Mouse (Mus musculus): ENCODE measurements around the gene Hnf4a.

Gene Hnf4a

DNA sequence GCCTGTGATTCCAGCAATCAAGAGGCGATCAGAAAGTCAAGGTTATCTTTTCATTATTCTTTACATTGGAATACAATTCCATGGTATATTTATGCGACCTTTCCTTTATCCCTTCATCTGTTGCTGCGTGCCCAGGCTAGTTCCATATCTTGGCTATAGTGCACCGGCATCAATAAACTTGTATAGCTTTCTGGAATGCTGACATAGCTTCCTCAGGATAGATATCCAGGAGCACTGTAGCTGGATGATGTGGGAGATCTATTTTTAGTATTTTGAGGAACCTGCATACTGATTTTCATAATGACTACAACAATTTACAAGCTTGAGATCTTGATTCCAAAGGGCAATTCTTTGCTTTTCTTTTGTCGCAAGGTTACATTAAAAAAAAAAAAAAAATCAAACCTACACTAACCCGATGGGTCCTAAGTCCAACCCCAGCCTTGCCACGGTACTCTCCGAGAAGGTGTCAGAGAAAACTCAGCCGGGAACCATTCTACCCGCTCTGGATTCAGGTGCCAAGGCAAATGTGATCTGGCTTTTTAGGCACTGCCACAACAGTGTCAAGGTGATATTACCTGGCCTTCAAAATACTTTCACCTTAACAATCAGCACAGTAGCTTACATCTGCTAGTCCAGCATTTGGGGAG lies 87.2 kb downstream of the Hnf4a start:
- no peak for TF ChIP-seq CTCF (conservative IDR thresholded peaks at IDR 0.05; ENCODE audit: low read length)
- no peak for TF ChIP-seq POU5F1 (IDR thresholded peaks at IDR 0.05; ENCODE audit: borderline replicate concordance, low read length)
- no peak for TF ChIP-seq NANOG (IDR thresholded peaks at IDR 0.05; ENCODE audit: borderline replicate concordance, low read length)
- H3K27me3 ChIP-seq (ENCODE audit: insufficient read depth, low read length): peaks cover 2% of the 10 kb centered on the region; the same call in 1 of the 2 replicates
- H3K4me1 ChIP-seq (replicated peaks; ENCODE audit: low read depth, low read length): peaks cover 11% of the 10 kb centered on the region
- H3K4me3 ChIP-seq (replicated peaks; ENCODE audit: low read length): no peak overlapping the region
- no peaks in the 10 kb centered on the region for H3K36me3 ChIP-seq (ENCODE audit: insufficient read depth, low read length)
- no peaks in the 10 kb centered on the region for H3K9me3 ChIP-seq (ENCODE audit: low read length)

DNA sequence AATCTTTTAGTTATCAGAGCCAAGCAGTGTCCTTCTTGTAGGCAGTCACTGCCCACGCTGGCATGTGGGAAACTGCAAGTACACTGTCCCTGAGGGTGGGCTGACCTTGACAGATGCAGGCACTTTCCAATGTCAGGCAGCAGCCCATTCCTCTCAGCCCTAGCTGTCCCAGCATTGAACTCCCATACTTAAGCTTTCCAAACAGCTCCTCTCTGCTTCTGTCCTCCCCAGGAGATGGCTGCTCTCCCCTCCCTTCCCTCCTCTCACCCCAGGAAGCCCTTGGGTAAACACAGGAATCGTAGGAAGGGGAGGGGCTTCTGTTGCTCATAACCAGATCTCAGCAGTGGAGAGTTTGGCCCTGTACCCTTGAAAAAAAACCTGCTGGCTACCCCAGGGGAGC lies 88.5 kb downstream of the Hnf4a start:
- no peak for TF ChIP-seq POU5F1 (IDR thresholded peaks at IDR 0.05; ENCODE audit: borderline replicate concordance, low read length)
- no peak for TF ChIP-seq NANOG (IDR thresholded peaks at IDR 0.05; ENCODE audit: borderline replicate concordance, low read length)
- no peak for TF ChIP-seq CTCF (conservative IDR thresholded peaks at IDR 0.05; ENCODE audit: low read length)
- Histone ChIP-seq H3K4me3 (replicated peaks; ENCODE audit: low read length) (no peak overlapping the region), H3K9me3 (ENCODE audit: low read length) (no peaks in the 10 kb centered on the region), H3K27me3 (ENCODE audit: insufficient read depth, low read length) (no peaks in the 10 kb centered on the region), H3K36me3 (ENCODE audit: insufficient read depth, low read length) (no peaks in the 10 kb centered on the region), H3K4me1 (replicated peaks; ENCODE audit: low read depth, low read length) (peaks cover 11% of the 10 kb centered on the region)

DNA sequence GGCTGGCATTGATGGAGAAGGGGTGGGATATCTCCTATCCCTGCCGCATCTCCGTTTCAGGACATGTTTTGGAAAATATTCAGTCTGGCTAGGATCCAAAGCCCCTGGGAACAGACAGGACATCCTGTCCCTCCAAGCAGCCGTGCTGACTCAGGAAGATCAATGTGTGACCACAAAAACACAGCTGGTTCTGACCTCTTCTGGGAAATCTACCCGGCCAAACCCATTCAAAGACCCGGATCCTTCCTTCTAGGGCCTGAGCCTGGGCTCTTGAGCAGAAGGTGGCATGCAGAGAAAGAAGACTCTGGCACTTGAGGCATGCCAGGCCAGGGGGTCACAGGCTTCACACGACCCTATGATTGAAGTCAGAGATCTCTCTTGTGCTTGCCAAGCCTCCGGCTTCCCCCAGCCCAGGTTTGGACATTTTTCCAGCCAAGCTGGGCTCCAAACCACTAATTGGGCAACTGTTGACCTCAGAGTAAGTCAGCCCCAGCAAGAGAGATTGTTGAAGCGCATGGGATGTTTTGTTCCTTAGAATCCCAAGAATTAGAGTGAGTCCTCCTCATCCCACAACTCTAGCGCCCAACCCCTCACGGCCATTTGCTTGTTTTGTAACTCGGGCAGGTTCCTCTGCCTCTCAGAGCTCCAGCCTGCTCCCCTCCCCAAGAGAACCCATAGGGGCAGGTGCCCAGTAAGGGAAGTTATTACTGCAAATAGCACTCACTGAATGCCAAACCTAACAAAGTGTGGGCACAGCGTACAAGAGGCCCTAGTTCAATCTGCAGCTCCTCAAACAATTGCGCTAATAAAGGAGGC lies 89.7 kb downstream of the Hnf4a start:
- no peak overlapping the region for H3K4me3 ChIP-seq (replicated peaks; ENCODE audit: low read length)
- peaks cover 7% of the 10 kb centered on the region for H3K4me1 ChIP-seq (replicated peaks; ENCODE audit: low read depth, low read length)
- H3K36me3 ChIP-seq (ENCODE audit: insufficient read depth, low read length): no peaks in the 10 kb centered on the region
- H3K9me3 ChIP-seq (ENCODE audit: low read length): no peaks in the 10 kb centered on the region
- no peak for TF ChIP-seq POU5F1 (IDR thresholded peaks at IDR 0.05; ENCODE audit: borderline replicate concordance, low read length)
- TF ChIP-seq CTCF (conservative IDR thresholded peaks at IDR 0.05; ENCODE audit: low read length): no peak
- TF ChIP-seq NANOG (IDR thresholded peaks at IDR 0.05; ENCODE audit: borderline replicate concordance, low read length): no peak
- no peaks in the 10 kb centered on the region for H3K27me3 ChIP-seq (ENCODE audit: insufficient read depth, low read length)

DNA sequence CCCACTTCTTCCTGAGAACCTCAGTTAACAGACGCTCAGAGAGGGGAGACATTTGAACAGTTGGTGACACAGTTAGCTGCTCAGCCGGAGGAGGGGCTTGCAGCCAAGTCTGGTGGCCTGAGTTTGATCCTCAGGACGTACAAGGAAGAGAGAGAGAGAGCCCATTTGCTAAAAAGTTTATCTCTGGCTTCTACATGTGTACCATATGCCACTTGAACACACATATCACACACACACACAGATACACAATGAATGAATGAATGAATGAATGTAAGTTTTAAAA lies 90.2 kb downstream of the Hnf4a start:
- TF ChIP-seq POU5F1 (IDR thresholded peaks at IDR 0.05; ENCODE audit: borderline replicate concordance, low read length) (no peak), CTCF (conservative IDR thresholded peaks at IDR 0.05; ENCODE audit: low read length) (no peak), NANOG (IDR thresholded peaks at IDR 0.05; ENCODE audit: borderline replicate concordance, low read length) (no peak)
- H3K4me3 ChIP-seq (replicated peaks; ENCODE audit: low read length): no peak overlapping the region
- H3K27me3 ChIP-seq (ENCODE audit: insufficient read depth, low read length): no peaks in the 10 kb centered on the region

DNA sequence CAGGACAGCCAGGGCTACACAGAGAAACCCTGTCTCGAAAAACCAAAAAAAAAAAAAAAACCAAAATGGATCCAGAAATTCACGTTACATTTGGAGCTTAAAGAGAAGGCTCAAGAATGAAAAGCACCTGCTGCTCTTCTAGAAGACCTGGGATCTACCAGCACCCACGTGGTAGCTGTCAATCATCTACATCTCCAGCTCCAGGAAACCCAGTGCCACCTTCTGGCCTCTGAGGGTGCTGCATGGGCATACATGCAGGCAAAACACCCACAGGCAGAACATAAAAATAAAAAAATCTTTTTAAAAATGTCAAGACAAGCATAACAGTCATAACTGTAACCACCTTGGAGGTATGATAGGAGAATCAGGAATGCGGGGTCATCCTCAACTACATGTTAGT lies 91.1 kb downstream of the Hnf4a start:
- Histone ChIP-seq H3K27me3 (ENCODE audit: insufficient read depth, low read length) (no peaks in the 10 kb centered on the region), H3K36me3 (ENCODE audit: insufficient read depth, low read length) (no peaks in the 10 kb centered on the region)

More for the DNA sequence above, 90.2 kb downstream of the Hnf4a start:
- Histone ChIP-seq H3K36me3 (ENCODE audit: insufficient read depth, low read length) (no peaks in the 10 kb centered on the region), H3K9me3 (ENCODE audit: low read length) (no peaks in the 10 kb centered on the region), H3K4me1 (replicated peaks; ENCODE audit: low read depth, low read length) (peaks cover 12% of the 10 kb centered on the region)

DNA sequence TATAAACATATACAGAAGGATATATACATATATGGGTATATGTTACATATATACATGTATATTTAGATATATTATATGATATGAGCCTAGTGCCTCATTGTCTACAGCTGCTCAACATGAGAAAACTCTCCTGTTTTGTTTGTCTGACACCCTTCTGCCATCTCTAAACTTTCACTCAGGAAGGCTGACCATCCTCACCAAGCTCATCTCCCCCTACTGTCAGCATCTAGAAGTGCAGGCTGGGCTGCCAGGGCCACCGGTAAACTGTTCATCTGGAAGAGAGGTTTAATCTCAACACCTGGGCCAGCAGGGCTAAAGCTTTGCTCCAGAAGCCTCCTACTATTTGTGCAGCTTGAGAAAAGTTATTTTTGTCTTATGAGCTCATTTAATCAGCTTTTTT lies 92.6 kb downstream of the Hnf4a start:
- Histone ChIP-seq H3K4me1 (replicated peaks; ENCODE audit: low read depth, low read length) (peaks cover 22% of the 10 kb centered on the region), H3K27me3 (ENCODE audit: insufficient read depth, low read length) (no peaks in the 10 kb centered on the region)
- TF ChIP-seq CTCF (conservative IDR thresholded peaks at IDR 0.05; ENCODE audit: low read length) (peak; percentile 78), POU5F1 (IDR thresholded peaks at IDR 0.05; ENCODE audit: borderline replicate concordance, low read length) (no peak), NANOG (IDR thresholded peaks at IDR 0.05; ENCODE audit: borderline replicate concordance, low read length) (no peak)

More for the DNA sequence above, 91.1 kb downstream of the Hnf4a start:
- no peaks in the 10 kb centered on the region for H3K9me3 ChIP-seq (ENCODE audit: low read length)
- no peak overlapping the region for H3K4me3 ChIP-seq (replicated peaks; ENCODE audit: low read length)
- TF ChIP-seq NANOG (IDR thresholded peaks at IDR 0.05; ENCODE audit: borderline replicate concordance, low read length): no peak
- TF ChIP-seq POU5F1 (IDR thresholded peaks at IDR 0.05; ENCODE audit: borderline replicate concordance, low read length): no peak
- 0 out of 2 replicates have a peak, but pooled peaks have one; percentile 6 for TF ChIP-seq CTCF (conservative IDR thresholded peaks at IDR 0.05; ENCODE audit: low read length)
- H3K4me1 ChIP-seq (replicated peaks; ENCODE audit: low read depth, low read length): peaks cover 15% of the 10 kb centered on the region

DNA sequence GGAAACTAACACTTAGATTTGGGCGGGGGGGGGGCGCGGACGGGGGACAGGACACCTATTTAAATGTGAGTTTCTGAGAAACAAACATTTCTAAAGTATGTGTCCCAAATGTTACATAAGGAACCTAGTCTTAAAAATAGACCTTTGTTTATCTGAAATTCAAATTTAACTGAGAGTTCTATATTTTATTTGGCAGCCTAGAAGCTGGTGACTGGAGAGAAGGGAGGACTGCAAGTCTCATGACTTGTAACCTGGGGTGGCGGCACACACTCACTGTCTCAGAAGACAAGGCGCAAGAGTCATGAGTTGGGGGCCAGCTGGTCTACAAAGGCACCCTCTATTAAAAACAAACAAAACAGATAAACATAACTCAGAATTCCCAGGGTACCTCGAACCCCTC lies 94.5 kb downstream of the Hnf4a start:
- Histone ChIP-seq H3K4me1 (replicated peaks; ENCODE audit: low read depth, low read length) (peaks cover 15% of the 10 kb centered on the region), H3K36me3 (ENCODE audit: insufficient read depth, low read length) (no peaks in the 10 kb centered on the region), H3K4me3 (replicated peaks; ENCODE audit: low read length) (no peak overlapping the region), H3K27me3 (ENCODE audit: insufficient read depth, low read length) (no peaks in the 10 kb centered on the region), H3K9me3 (ENCODE audit: low read length) (no peaks in the 10 kb centered on the region)
- no peak for TF ChIP-seq POU5F1 (IDR thresholded peaks at IDR 0.05; ENCODE audit: borderline replicate concordance, low read length)
- TF ChIP-seq NANOG (IDR thresholded peaks at IDR 0.05; ENCODE audit: borderline replicate concordance, low read length): no peak
- no peak for TF ChIP-seq CTCF (conservative IDR thresholded peaks at IDR 0.05; ENCODE audit: low read length)

More for the DNA sequence above, 92.6 kb downstream of the Hnf4a start:
- H3K9me3 ChIP-seq (ENCODE audit: low read length): no peaks in the 10 kb centered on the region
- no peaks in the 10 kb centered on the region for H3K36me3 ChIP-seq (ENCODE audit: insufficient read depth, low read length)
- no peak overlapping the region for H3K4me3 ChIP-seq (replicated peaks; ENCODE audit: low read length)

GRCm38 (mm10) chr2:163601712-163602100 lies 95.1 kb downstream of the Hnf4a start:
- TF ChIP-seq CTCF (conservative IDR thresholded peaks at IDR 0.05; ENCODE audit: low read length): no peak
- no peak for TF ChIP-seq POU5F1 (IDR thresholded peaks at IDR 0.05; ENCODE audit: borderline replicate concordance, low read length)
- no peak for TF ChIP-seq NANOG (IDR thresholded peaks at IDR 0.05; ENCODE audit: borderline replicate concordance, low read length)
- peak overlapping the region; percentile 93 for H3K4me3 ChIP-seq (replicated peaks; ENCODE audit: low read length)
- H3K9me3 ChIP-seq (ENCODE audit: low read length): no peaks in the 10 kb centered on the region
- peaks cover 17% of the 10 kb centered on the region for H3K4me1 ChIP-seq (replicated peaks; ENCODE audit: low read depth, low read length)
- no peaks in the 10 kb centered on the region for H3K36me3 ChIP-seq (ENCODE audit: insufficient read depth, low read length)
- H3K27me3 ChIP-seq (ENCODE audit: insufficient read depth, low read length): no peaks in the 10 kb centered on the region
